Mouse (Mus musculus) MEL (cell line): ENCODE results near the gene Prkcz. TPM values are rescaled to one million over a fixed set of nuclear protein-coding genes. Genes with fewer than 3 reads are reported as not detected.

ENCODE experiments used
- DNase-seq: peaks from one replicate; pipeline ENCODE4 v3.0.0; 2011; ENCODE audit warnings: low read depth, low spot score
- H3K27ac ChIP-seq: 2 replicates; pipeline ENCODE4 v1.5.1; 2012; ENCODE audit warnings: low read depth, mild to moderate bottlenecking, control low read depth, low read length, moderate library complexity; ENCODE audit not compliant: control insufficient read depth
- H3K27me3 ChIP-seq, 2 experiments: fragments of 150-350 bp in 1 of 2; sonication (generic) in 1 of 2; 2 replicates each; pipeline ENCODE4 v1.6.1; 2012; ENCODE audit warnings: low read length in 2 of 2, mild to moderate bottlenecking in 2 of 2, improper control_type of control experiment in 1 of 2, moderate library complexity in 1 of 2; ENCODE audit not compliant: insufficient read depth in 2 of 2, control insufficient read depth in 1 of 2
- H3K36me3 ChIP-seq, 2 experiments: 2 replicates each; pipeline ENCODE4 v1.6.1; 2012 to 2014; ENCODE audit warnings: low read length in 2 of 2, improper control_type of control experiment in 1 of 2, inconsistent platforms in 1 of 2, mild to moderate bottlenecking in 1 of 2; ENCODE audit not compliant: insufficient read depth in 2 of 2, control insufficient read depth in 1 of 2
- H3K4me1 ChIP-seq, 2 experiments: fragments of 150-350 bp in 1 of 2; sonication (generic) in 1 of 2; 2 replicates each; pipeline ENCODE4 v1.6.1; 2012; ENCODE audit warnings: low read length in 2 of 2, improper control_type of control experiment in 1 of 2, mild to moderate bottlenecking in 1 of 2; ENCODE audit not compliant: insufficient read depth in 2 of 2, control insufficient read depth in 1 of 2
- H3K4me3 ChIP-seq, 2 experiments: fragments of 150-350 bp in 1 of 2; sonication (generic) in 1 of 2; 2 replicates each; pipeline ENCODE4 v1.5.1; 2012; ENCODE audit warnings: low read depth in 2 of 2, low read length in 2 of 2, mild to moderate bottlenecking in 2 of 2, moderate library complexity in 2 of 2, control low read depth in 1 of 2, improper control_type of control experiment in 1 of 2; ENCODE audit not compliant: control insufficient read depth in 1 of 2, insufficient read depth in 1 of 2
- H3K79me2 ChIP-seq: 2 replicates; pipeline ENCODE4 v1.6.1; 2012; ENCODE audit warnings: mild to moderate bottlenecking, low read length, moderate library complexity; ENCODE audit not compliant: control insufficient read depth, poor library complexity, insufficient read depth
- H3K9ac ChIP-seq: 2 replicates; pipeline ENCODE4 v1.6.1; 2012; ENCODE audit warnings: low read depth, mild to moderate bottlenecking, control low read depth, low read length, moderate library complexity; ENCODE audit not compliant: control insufficient read depth, poor library complexity, severe bottlenecking
- H3K9me3 ChIP-seq: fragments of 150-350 bp; sonication (generic); replicated peaks from 2 replicates; pipeline ENCODE4 v1.6.1; 2012; ENCODE audit warnings: mild to moderate bottlenecking, low read length, improper control_type of control experiment, moderate library complexity; ENCODE audit not compliant: insufficient read depth
- BHLHE40 ChIP-seq: IDR thresholded peaks from 2 replicates; pipeline ENCODE4 v1.6.1; 2012; ENCODE audit warnings: low read depth, mild to moderate bottlenecking, inconsistent platforms, low read length, improper control_type of control experiment, borderline replicate concordance
- CHD2 ChIP-seq: IDR thresholded peaks from 2 replicates; pipeline ENCODE4 v1.6.1; 2011; ENCODE audit warnings: low read length, improper control_type of control experiment
- E2F4 ChIP-seq: IDR thresholded peaks from 2 replicates; pipeline ENCODE4 v1.6.1; 2011; ENCODE audit warnings: low read depth, low read length, improper control_type of control experiment, borderline replicate concordance
- ELF1 ChIP-seq: IDR thresholded peaks from 2 replicates; pipeline ENCODE4 v1.6.1; 2014; ENCODE audit warnings: low read depth, mild to moderate bottlenecking, inconsistent platforms, low read length, improper control_type of control experiment, moderate library complexity
- GATA1 ChIP-seq: IDR thresholded peaks from 2 replicates; pipeline ENCODE4 v1.6.1; 2011; ENCODE audit warnings: low read depth, low read length, improper control_type of control experiment
- KAT2A ChIP-seq: conservative IDR thresholded peaks from 2 replicates; pipeline ENCODE4 v1.6.1; 2012; ENCODE audit warnings: low read depth, low read length, improper control_type of control experiment, inconsistent platforms
- MAZ ChIP-seq: IDR thresholded peaks from 2 replicates; pipeline ENCODE4 v1.6.1; 2012; ENCODE audit warnings: low read depth, mild to moderate bottlenecking, inconsistent platforms, low read length, improper control_type of control experiment
- MXI1 ChIP-seq: IDR thresholded peaks from 2 replicates; pipeline ENCODE4 v1.6.1; 2011; ENCODE audit warnings: mild to moderate bottlenecking, low read depth, low read length, improper control_type of control experiment
- NELFE ChIP-seq: IDR thresholded peaks from 2 replicates; pipeline ENCODE4 v1.6.1; 2011; ENCODE audit warnings: low read depth, low read length, improper control_type of control experiment
- RAD21 ChIP-seq: IDR thresholded peaks from 2 replicates; pipeline ENCODE4 v1.6.1; 2011; ENCODE audit warnings: mild to moderate bottlenecking, low read depth, low read length, improper control_type of control experiment
- SIN3A ChIP-seq: IDR thresholded peaks from 2 replicates; pipeline ENCODE4 v1.6.1; 2012; ENCODE audit warnings: low read length, improper control_type of control experiment, inconsistent platforms
- SMC3 ChIP-seq: IDR thresholded peaks from 2 replicates; pipeline ENCODE4 v1.6.1; 2011; ENCODE audit warnings: low read depth, low read length, improper control_type of control experiment
- TAL1 ChIP-seq: IDR thresholded peaks from 2 replicates; pipeline ENCODE4 v1.6.1; 2012; ENCODE audit warnings: mild to moderate bottlenecking, inconsistent platforms, low read length, moderate library complexity, mixed read lengths
- TBP ChIP-seq: IDR thresholded peaks from 2 replicates; pipeline ENCODE4 v1.8.0; 2011; ENCODE audit warnings: low read depth, low read length, improper control_type of control experiment
- TCF12 ChIP-seq: IDR thresholded peaks from 2 replicates; pipeline ENCODE4 v1.6.1; 2014; ENCODE audit warnings: low read depth, mild to moderate bottlenecking, inconsistent platforms, low read length, improper control_type of control experiment, moderate library complexity
- USF1 ChIP-seq: IDR thresholded peaks from 2 replicates; pipeline ENCODE4 v1.6.1; 2014; ENCODE audit warnings: low read depth, mild to moderate bottlenecking, inconsistent platforms, low read length, improper control_type of control experiment, moderate library complexity
- ZMIZ1 ChIP-seq: IDR thresholded peaks from 2 replicates; pipeline ENCODE4 v1.6.1; 2012; ENCODE audit warnings: low read depth, mild to moderate bottlenecking, inconsistent platforms, low read length, improper control_type of control experiment, moderate library complexity
- polyA plus RNA-seq, 2 experiments: library from polyadenylated mRNA; stranded (reverse) in 1 of 2; unstranded in 1 of 2; fragments of >175 nt in 1 of 2; fragments of >200 nt in 1 of 2; gene quantifications; 2 replicates each; pipeline versions ENCODE4 v1.2.1 to v1.2.4; 2012; ENCODE audit warnings: low replicate concordance in 2 of 2, low read depth in 1 of 2; ENCODE audit not compliant: insufficient read length in 2 of 2, insufficient read depth in 1 of 2, missing spikeins in 1 of 2
- total RNA-seq: library from RNA; depleted of rRNA; stranded (reverse); fragments of 300-350 nt; gene quantifications from 2 replicates; pipeline ENCODE4 v1.2.3, GENCODE M21; 2012

The Prkcz gene
- total and polyA plus RNA-seq, 3 experiments, result 0.12 to 0.92 TPM; not detected in 1

DNA sequence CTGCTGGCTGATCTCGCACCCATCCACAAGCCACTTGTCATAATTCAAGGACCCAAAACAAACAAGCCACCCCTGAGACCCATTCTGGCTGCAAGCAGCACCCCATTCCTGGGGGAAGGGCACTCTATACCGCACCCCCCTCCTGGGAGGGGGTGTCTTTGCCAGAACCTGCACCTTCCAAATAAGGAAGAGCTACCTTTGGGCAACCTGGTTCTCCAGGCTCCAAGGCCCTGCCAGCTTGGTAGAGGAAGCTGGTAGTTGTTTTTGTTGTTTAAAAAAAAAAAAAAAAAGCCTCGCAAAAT, 16.9 kb downstream of the Prkcz start:
- Histone ChIP-seq H3K79me2 (no peaks in the 10 kb centered on the region), H3K27ac (no peak overlapping the region), H3K9ac (no peak overlapping the region), H3K9me3 (no peaks in the 10 kb centered on the region), H3K27me3 (peaks cover 5 to 15% of the 10 kb centered on the region in 2 experiments), H3K36me3 (no peaks in the 10 kb centered on the region), H3K4me3 (no peak overlapping the region), H3K4me1 (no peaks in the 10 kb centered on the region)
- TF ChIP-seq TCF12 (no peak), E2F4 (no peak), NELFE (no peak), ELF1 (no peak), SIN3A (no peak), TBP (no peak), KAT2A (no peak), GATA1 (no peak)
- no peak for DNase-seq

GRCm38 (mm10) chr4:155343415-155344298, 17.5 kb downstream of the Prkcz start:
- Histone ChIP-seq H3K27ac (no peak overlapping the region), H3K79me2 (no peaks in the 10 kb centered on the region), H3K27me3 (peaks cover 5 to 15% of the 10 kb centered on the region in 2 experiments)

DNA sequence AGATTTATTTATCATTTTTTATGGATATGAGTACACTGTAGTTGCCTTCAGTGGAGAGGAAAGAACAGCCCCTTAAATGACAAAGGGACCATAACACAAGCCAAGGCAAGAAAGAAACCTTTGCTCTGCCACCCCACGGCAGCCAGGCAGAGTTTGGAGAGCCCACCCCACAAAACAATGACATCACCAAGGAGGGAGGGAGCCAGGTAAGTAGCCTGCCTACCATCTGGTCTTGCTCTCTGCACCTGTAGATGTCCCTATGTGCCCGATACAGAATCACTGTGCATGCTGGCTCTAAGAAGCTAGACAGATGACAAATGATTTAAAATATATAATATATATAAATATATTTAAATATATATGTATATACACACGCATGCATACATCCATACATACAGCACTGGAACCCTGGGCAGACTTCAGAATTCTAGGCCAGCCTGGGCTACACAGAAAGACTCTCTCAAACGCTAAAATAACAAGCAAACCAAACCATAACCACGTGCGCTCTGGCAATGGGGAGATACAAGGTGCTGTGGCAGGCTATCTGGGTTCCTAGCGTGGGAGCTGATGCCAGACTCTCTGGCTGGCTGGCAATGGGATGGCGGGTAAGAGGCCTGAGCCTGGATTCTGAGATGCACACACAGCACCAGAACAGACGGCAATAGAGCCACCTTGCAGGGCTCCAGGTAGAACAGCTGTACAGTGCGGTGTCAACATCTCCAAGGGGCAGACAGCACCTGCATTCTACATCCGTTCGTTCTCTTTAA, 24.7 kb downstream of the Prkcz start:
- TF ChIP-seq MAZ, result no peak
- no peak for TF ChIP-seq BHLHE40
- TF ChIP-seq GATA1, result no peak
- no peak for TF ChIP-seq RAD21
- no peaks in the 10 kb centered on the region for H3K9me3 ChIP-seq
- no peaks in the 10 kb centered on the region for H3K79me2 ChIP-seq
- H3K4me1 ChIP-seq, result no peaks in the 10 kb centered on the region
- H3K27ac ChIP-seq, result no peak overlapping the region
- no peak for DNase-seq
- no peak overlapping the region for H3K4me3 ChIP-seq
- H3K36me3 ChIP-seq, result no peaks in the 10 kb centered on the region
- H3K27me3 ChIP-seq, result peaks cover 8 to 32% of the 10 kb centered on the region in 2 experiments
- H3K9ac ChIP-seq, result no peak overlapping the region

More at GRCm38 (mm10) chr4:155343415-155344298, 17.5 kb downstream of the Prkcz start:
- H3K9me3 ChIP-seq, result no peaks in the 10 kb centered on the region
- H3K4me3 ChIP-seq, result no peak overlapping the region
- H3K9ac ChIP-seq, result no peak overlapping the region
- H3K36me3 ChIP-seq, result no peaks in the 10 kb centered on the region
- H3K4me1 ChIP-seq, result no peaks in the 10 kb centered on the region
- TF ChIP-seq MXI1, result no peak
- TF ChIP-seq TAL1, result no peak
- no peak for TF ChIP-seq BHLHE40
- TF ChIP-seq ZMIZ1, result no peak
- no peak for TF ChIP-seq USF1
- TF ChIP-seq SMC3, result no peak
- no peak for TF ChIP-seq GATA1
- TF ChIP-seq TCF12, result no peak
- no peak for TF ChIP-seq CHD2
- no peak for DNase-seq
